Mouse (Mus musculus) embryonic facial prominence, embryonic 11.5 days (tissue): ENCODE measurements around the gene Spdl1. TPM values are rescaled to one million over a fixed set of nuclear protein-coding genes. Genes with fewer than 3 reads are reported as not detected.

Experiments used
- ATAC-seq: fragments of 200-750 bp; cut with Nextera tagmentation; replicated peaks from 2 replicates; pipeline ENCODE4 v1.8.0; 2017; ENCODE audit warnings: low read depth; ENCODE audit not compliant: insufficient number of reproducible peaks, low FRiP score, low TSS enrichment
- DNase-seq: peaks from one replicate; pipeline ENCODE4 v3.0.0-alpha.2; 2015; ENCODE audit warnings: low spot score
- H3K27ac ChIP-seq: fragments of 300-500 bp; sonication (generic); replicated peaks from 2 replicates; pipeline ENCODE4 v1.5.1; 2014; ENCODE audit warnings: mild to moderate bottlenecking, low read depth, low read length, control low read depth
- H3K27me3 ChIP-seq: fragments of 300-500 bp; sonication (generic); 2 replicates; pipeline ENCODE4 v1.6.1; 2014; ENCODE audit warnings: mild to moderate bottlenecking, low read length, moderate library complexity, mixed read lengths; ENCODE audit not compliant: control insufficient read depth, insufficient read depth
- H3K36me3 ChIP-seq: fragments of 300-500 bp; sonication (generic); replicated peaks from 2 replicates; pipeline ENCODE4 v1.6.1; 2014; ENCODE audit warnings: low read depth, mild to moderate bottlenecking, low read length, moderate library complexity, mixed read lengths; ENCODE audit not compliant: control insufficient read depth, insufficient read depth
- H3K4me1 ChIP-seq: fragments of 300-500 bp; sonication (generic); 2 replicates; pipeline ENCODE4 v1.6.1; 2014; ENCODE audit warnings: low read length, mixed read lengths; ENCODE audit not compliant: control insufficient read depth, insufficient read depth
- H3K4me2 ChIP-seq: fragments of 300-500 bp; sonication (generic); 2 replicates; pipeline ENCODE4 v1.6.1; 2014; ENCODE audit warnings: low read depth, mild to moderate bottlenecking, control low read depth, low read length, moderate library complexity
- H3K4me3 ChIP-seq: fragments of 300-500 bp; sonication (generic); 2 replicates; pipeline ENCODE4 v1.5.1; 2014; ENCODE audit warnings: low read depth, low read length, control low read depth
- H3K9ac ChIP-seq: fragments of 300-500 bp; sonication (generic); replicated peaks from 2 replicates; pipeline ENCODE4 v1.6.1; 2014; ENCODE audit warnings: mild to moderate bottlenecking, control low read depth, low read length
- H3K9me3 ChIP-seq: fragments of 300-500 bp; sonication (generic); replicated peaks from 2 replicates; pipeline ENCODE4 v1.6.1; 2016; ENCODE audit warnings: mild to moderate bottlenecking, low read length, inconsistent platforms, mixed read lengths; ENCODE audit not compliant: control insufficient read depth
- WGBS: fragments of 180-500 bp; shearing (Covaris S2); extraction: QIAGEN DNeasy Blood & Tissue Kit; methylation state at CpG from one replicate; pipeline ENCODE4 v1.1.7; 2014; 5-methylcytosine and 5-hydroxymethylcytosine counted together
- polyA plus RNA-seq: library from polyadenylated mRNA; unstranded; fragments of >200 nt; fragmentation: Nextera tagmentation; extraction: Ambion mirVana; gene quantifications from 2 replicates; pipeline ENCODE4 v1.2.1, GENCODE M21; 2014

Spdl1 gene
- polyA plus RNA-seq, 1 experiment from 2014 or later: 36.8 TPM

GRCm38 (mm10) chr11:34865741-34866270 is 32.4 kb upstream of the Spdl1 start:
- Histone ChIP-seq H3K9ac (no peak overlapping the region), H3K4me2 (no peak overlapping the region), H3K4me1 (no peaks in the 10 kb centered on the region), H3K9me3 (no peaks in the 10 kb centered on the region), H3K4me3 (no peak overlapping the region), H3K27me3 (no peaks in the 10 kb centered on the region), H3K27ac (no peak overlapping the region), H3K36me3 (no peaks in the 10 kb centered on the region)
- 72% methylated on average over 3 of the region's 3 CpGs for WGBS
- ATAC-seq (no peak), DNase-seq (no peak)

GRCm38 (mm10) chr11:34865181-34865580 is 31.7 kb upstream of the Spdl1 start:
- no peak overlapping the region for H3K4me2 ChIP-seq
- H3K9me3 ChIP-seq: no peaks in the 10 kb centered on the region
- no peak overlapping the region for H3K4me3 ChIP-seq

GRCm38 (mm10) chr11:34856652-34857051 is 23.2 kb upstream of the Spdl1 start:
- DNase-seq (no peak), ATAC-seq (no peak)
- H3K36me3 ChIP-seq: no peaks in the 10 kb centered on the region
- no peak overlapping the region for H3K4me3 ChIP-seq
- H3K9ac ChIP-seq: no peak overlapping the region
- no peak overlapping the region for H3K4me2 ChIP-seq
- H3K4me1 ChIP-seq: no peaks in the 10 kb centered on the region
- no peaks in the 10 kb centered on the region for H3K27me3 ChIP-seq
- no peaks in the 10 kb centered on the region for H3K9me3 ChIP-seq
- 65% methylated on average over 3 of the region's 3 CpGs for WGBS
- H3K27ac ChIP-seq: no peak overlapping the region

More at GRCm38 (mm10) chr11:34865181-34865580, 31.7 kb upstream of the Spdl1 start:
- H3K36me3 ChIP-seq: no peaks in the 10 kb centered on the region
- ATAC-seq (no peak), DNase-seq (no peak)
- no peaks in the 10 kb centered on the region for H3K4me1 ChIP-seq
- no peaks in the 10 kb centered on the region for H3K27me3 ChIP-seq
- H3K27ac ChIP-seq: no peak overlapping the region
- WGBS: 85% methylated on average over 14 of the region's 14 CpGs
- H3K9ac ChIP-seq: no peak overlapping the region

GRCm38 (mm10) chr11:34846268-34846652 is 12.8 kb upstream of the Spdl1 start:
- no peak overlapping the region for H3K9ac ChIP-seq
- no peak for ATAC-seq
- no peak for DNase-seq

GRCm38 (mm10) chr11:34845567-34846267 is 12.3 kb upstream of the Spdl1 start:
- 75% methylated on average over 22 of the region's 22 CpGs for WGBS
- Histone ChIP-seq H3K4me1 (no peaks in the 10 kb centered on the region), H3K9me3 (no peaks in the 10 kb centered on the region), H3K4me2 (no peak overlapping the region), H3K27ac (no peak overlapping the region), H3K36me3 (no peaks in the 10 kb centered on the region), H3K9ac (no peak overlapping the region), H3K27me3 (no peaks in the 10 kb centered on the region), H3K4me3 (no peak overlapping the region)
- DNase-seq (no peak), ATAC-seq (no peak)

More at GRCm38 (mm10) chr11:34846268-34846652, 12.8 kb upstream of the Spdl1 start:
- no peaks in the 10 kb centered on the region for H3K9me3 ChIP-seq
- H3K27me3 ChIP-seq: no peaks in the 10 kb centered on the region
- no peak overlapping the region for H3K4me2 ChIP-seq
- H3K27ac ChIP-seq: no peak overlapping the region
- H3K4me1 ChIP-seq: no peaks in the 10 kb centered on the region
- no peak overlapping the region for H3K4me3 ChIP-seq
- WGBS: 89% methylated on average over 5 of the region's 5 CpGs
- H3K36me3 ChIP-seq: no peaks in the 10 kb centered on the region

GRCm38 (mm10) chr11:34843517-34843916 is 10.1 kb upstream of the Spdl1 start:
- Histone ChIP-seq H3K27me3 (no peaks in the 10 kb centered on the region), H3K9me3 (no peaks in the 10 kb centered on the region), H3K36me3 (no peaks in the 10 kb centered on the region), H3K27ac (no peak overlapping the region), H3K9ac (no peak overlapping the region), H3K4me1 (no peaks in the 10 kb centered on the region), H3K4me2 (no peak overlapping the region), H3K4me3 (no peak overlapping the region)
- peak; percentile 78 for DNase-seq
- WGBS: 36% methylated on average over 5 of the region's 5 CpGs
- ATAC-seq: no peak

GRCm38 (mm10) chr11:34840283-34840682 is 6.8 kb upstream of the Spdl1 start:
- no peak overlapping the region for H3K4me3 ChIP-seq
- 20% methylated on average over 5 of the region's 5 CpGs for WGBS
- H3K9ac ChIP-seq: no peak overlapping the region
- ATAC-seq (no peak), DNase-seq (no peak)
- H3K4me2 ChIP-seq: no peak overlapping the region
- no peaks in the 10 kb centered on the region for H3K27me3 ChIP-seq
- H3K36me3 ChIP-seq: no peaks in the 10 kb centered on the region
- no peaks in the 10 kb centered on the region for H3K9me3 ChIP-seq
- no peak overlapping the region for H3K27ac ChIP-seq
- no peaks in the 10 kb centered on the region for H3K4me1 ChIP-seq

GRCm38 (mm10) chr11:34839051-34839450 is 5.6 kb upstream of the Spdl1 start:
- DNase-seq (no peak), ATAC-seq (no peak)
- 57% methylated on average over 4 of the region's 4 CpGs for WGBS
- no peak overlapping the region for H3K27ac ChIP-seq
- no peaks in the 10 kb centered on the region for H3K36me3 ChIP-seq
- no peaks in the 10 kb centered on the region for H3K9me3 ChIP-seq
- no peak overlapping the region for H3K4me2 ChIP-seq
- no peak overlapping the region for H3K4me3 ChIP-seq
- no peaks in the 10 kb centered on the region for H3K27me3 ChIP-seq
- H3K9ac ChIP-seq: no peak overlapping the region
- H3K4me1 ChIP-seq: no peaks in the 10 kb centered on the region
